Mouse (Mus musculus) G1E (cell line): ENCODE measurements around the gene Pde4c. TPM values are rescaled to one million over a fixed set of nuclear protein-coding genes. Genes with fewer than 3 reads are reported as not detected.

ENCODE experiments used
- ATAC-seq: 2 replicates; pipeline ENCODE4 v1.8.0; 2016; ENCODE audit warnings: mild to moderate bottlenecking; ENCODE audit not compliant: insufficient number of reproducible peaks, poor library complexity, low FRiP score, severe bottlenecking; ENCODE audit errors: extremely low read depth
- DNase-seq: peaks from one replicate; pipeline ENCODE4 v3.0.0; 2012; ENCODE audit warnings: low spot score
- H3K27me3 ChIP-seq: 2 replicates; pipeline ENCODE4 v1.6.1; 2012; ENCODE audit warnings: mild to moderate bottlenecking, low read length, inconsistent platforms; ENCODE audit not compliant: insufficient read depth
- H3K36me3 ChIP-seq: replicated peaks from 2 replicates; pipeline ENCODE3; 2012; ENCODE audit warnings: mild to moderate bottlenecking, inconsistent platforms
- H3K4me1 ChIP-seq: 2 replicates; pipeline ENCODE4 v1.6.1; 2012; ENCODE audit warnings: low read depth, low read length, inconsistent platforms, mixed read lengths; ENCODE audit not compliant: insufficient read depth
- H3K4me3 ChIP-seq: 2 replicates; pipeline ENCODE4 v1.5.1; 2012; ENCODE audit warnings: low read depth, mild to moderate bottlenecking, inconsistent platforms, low read length, moderate library complexity, mixed read lengths
- H3K9me3 ChIP-seq: replicated peaks from 2 replicates; pipeline ENCODE4 v1.6.1; 2012; ENCODE audit warnings: inconsistent platforms
- CTCF ChIP-seq: IDR thresholded peaks from 2 replicates; pipeline ENCODE4 v1.5.1; 2012; ENCODE audit warnings: low read depth, low read length, inconsistent platforms, mixed read lengths
- GATA1 ChIP-seq: IDR thresholded peaks from 2 replicates; pipeline ENCODE4 v1.6.1; 2012; ENCODE audit warnings: borderline replicate concordance, low read length, inconsistent platforms, mixed read lengths
- GATA2 ChIP-seq: IDR thresholded peaks from 2 replicates; pipeline ENCODE4 v1.6.1; 2012; ENCODE audit warnings: low read depth, low read length, inconsistent platforms, borderline replicate concordance
- POLR2AphosphoS5 ChIP-seq: IDR thresholded peaks from 2 replicates; pipeline ENCODE4 v1.6.1; 2012; ENCODE audit warnings: low read depth, low read length, inconsistent platforms; ENCODE audit not compliant: insufficient replicate concordance
- TAL1 ChIP-seq: conservative IDR thresholded peaks from 2 replicates; pipeline ENCODE4 v1.6.1; 2012; ENCODE audit warnings: low read depth, low read length, inconsistent platforms, mixed read lengths
- polyA plus RNA-seq: library from polyadenylated mRNA; stranded (reverse); fragments of >175 nt; gene quantifications from 2 replicates; pipeline ENCODE4 v1.2.3, GENCODE M21; 2012
- total RNA-seq, 2 experiments: library from RNA; stranded (forward) in 1 of 2; stranded (reverse) in 1 of 2; fragments of 200-1000 nt in 1 of 2; fragments of >200 nt in 1 of 2; fragmentation: Nextera tagmentation in 1 of 2; gene quantifications; 2 replicates each; pipeline ENCODE4 v1.2.3; 2014 to 2017

Pde4c gene
- total and polyA plus RNA-seq, 3 experiments, result 0.22 to 0.95 TPM; not detected in 1

GRCm38 (mm10) chr8:70795370-70795769 is 71.8 kb downstream of the Pde4c start:
- H3K4me1 ChIP-seq, result peaks cover 80% of the 10 kb centered on the region
- peaks cover 49% of the 10 kb centered on the region for H3K36me3 ChIP-seq

GRCm38 (mm10) chr8:70796403-70797080 is 73.0 kb downstream of the Pde4c start:
- peak; percentile 37 for DNase-seq
- no peak for ATAC-seq
- peaks cover 46% of the 10 kb centered on the region for H3K36me3 ChIP-seq
- no peaks in the 10 kb centered on the region for H3K9me3 ChIP-seq
- H3K4me3 ChIP-seq, result peak overlapping the region; percentile 77
- TF ChIP-seq GATA1, result no peak
- TF ChIP-seq POLR2AphosphoS5, result no peak
- TF ChIP-seq GATA2, result no peak
- no peak for TF ChIP-seq TAL1
- TF ChIP-seq CTCF, result no peak
- no peaks in the 10 kb centered on the region; the same call in 1 of the 2 replicates for H3K27me3 ChIP-seq
- peaks cover 73% of the 10 kb centered on the region for H3K4me1 ChIP-seq

More at GRCm38 (mm10) chr8:70795370-70795769, 71.8 kb downstream of the Pde4c start:
- DNase-seq, result no peak
- Histone ChIP-seq H3K4me3 (no peak overlapping the region), H3K27me3 (no peaks in the 10 kb centered on the region; the same call in 1 of the 2 replicates), H3K9me3 (no peaks in the 10 kb centered on the region)
- no peak for TF ChIP-seq CTCF
- no peak for TF ChIP-seq GATA2
- no peak for TF ChIP-seq GATA1
- no peak for TF ChIP-seq POLR2AphosphoS5
- no peak for TF ChIP-seq TAL1
- ATAC-seq, result no peak

- H3K4me3 ChIP-seq, result peak overlapping the region; percentile 77
- ATAC-seq (peak; percentile 86), DNase-seq (peak; percentile 95)
- TF ChIP-seq GATA1, result no peak
- TF ChIP-seq GATA2, result no peak
- TF ChIP-seq TAL1, result no peak
- TF ChIP-seq POLR2AphosphoS5, result no peak
- TF ChIP-seq CTCF, result no peak
- H3K27me3 ChIP-seq, result no peaks in the 10 kb centered on the region; the same call in 1 of the 2 replicates
- no peaks in the 10 kb centered on the region for H3K9me3 ChIP-seq
- peaks cover 53% of the 10 kb centered on the region for H3K36me3 ChIP-seq
- H3K4me1 ChIP-seq, result peaks cover 75% of the 10 kb centered on the region
These were observed 73.9 kb downstream of the Pde4c start for GRCm38 (mm10) chr8:70797081-70798070.

- ATAC-seq (no peak), DNase-seq (no peak)
- peak overlapping the region; percentile 77; the same call in 1 of the 2 replicates for H3K4me3 ChIP-seq
- no peaks in the 10 kb centered on the region for H3K9me3 ChIP-seq
- TF ChIP-seq GATA1, result no peak
- TF ChIP-seq TAL1, result no peak
- TF ChIP-seq POLR2AphosphoS5, result no peak
- TF ChIP-seq CTCF, result no peak
- no peak for TF ChIP-seq GATA2
- peaks cover 53% of the 10 kb centered on the region for H3K36me3 ChIP-seq
- H3K4me1 ChIP-seq, result peaks cover 74% of the 10 kb centered on the region
- H3K27me3 ChIP-seq, result no peaks in the 10 kb centered on the region; the same call in 1 of the 2 replicates
These were observed 74.8 kb downstream of the Pde4c start for GRCm38 (mm10) chr8:70798281-70798680.

GRCm38 (mm10) chr8:70800648-70801047 is 77.1 kb downstream of the Pde4c start:
- Histone ChIP-seq H3K4me1 (peaks cover 78% of the 10 kb centered on the region), H3K27me3 (no peaks in the 10 kb centered on the region), H3K36me3 (peaks cover 33% of the 10 kb centered on the region), H3K9me3 (no peaks in the 10 kb centered on the region), H3K4me3 (no peak overlapping the region)
- DNase-seq (no peak), ATAC-seq (no peak)
- TF ChIP-seq GATA2, result no peak
- no peak for TF ChIP-seq CTCF
- TF ChIP-seq POLR2AphosphoS5, result no peak
- TF ChIP-seq TAL1, result no peak
- no peak for TF ChIP-seq GATA1

Other genes with a start within 250 kb of the Pde4c start
Only the 20 nearest of the 28 such genes appear.
- 22.9 and 24.4 TPM in 2 replicates for gene Isyna1, start 129.3 kb upstream of the Pde4c start, total RNA-seq (2014; fragmentation: Nextera tagmentation)
- gene Isyna1, start 129.3 kb upstream of the Pde4c start, total RNA-seq (2017), result 35.8 and 36.8 TPM in 2 replicates
- 141 and 157 TPM in 2 replicates for gene Isyna1, start 129.3 kb upstream of the Pde4c start, polyA plus RNA-seq
- 21.7 and 31.0 TPM in 2 replicates for gene Ssbp4, start 114.8 kb upstream of the Pde4c start, total RNA-seq (2014; fragmentation: Nextera tagmentation)
- gene Ssbp4, start 114.8 kb upstream of the Pde4c start, total RNA-seq (2017), result 51.7 and 114 TPM in 2 replicates
- gene Ssbp4, start 114.8 kb upstream of the Pde4c start, polyA plus RNA-seq, result 606 and 1,025 TPM in 2 replicates
- gene Lrrc25, start 107.6 kb upstream of the Pde4c start, total RNA-seq (2014; fragmentation: Nextera tagmentation), result 1.3 and 2.6 TPM in 2 replicates
- gene Lrrc25, start 107.6 kb upstream of the Pde4c start, total RNA-seq (2017), result 1.2 and 1.6 TPM in 2 replicates
- 1.6 and 1.7 TPM in 2 replicates for gene Lrrc25, start 107.6 kb upstream of the Pde4c start, polyA plus RNA-seq
- gene Gdf15, start 91.3 kb upstream of the Pde4c start, total RNA-seq (2014; fragmentation: Nextera tagmentation), result not detected in 2 replicates
- gene Gdf15, start 91.3 kb upstream of the Pde4c start, total RNA-seq (2017), result not detected in 2 replicates
- gene Gdf15, start 91.3 kb upstream of the Pde4c start, polyA plus RNA-seq, result 0.03 and 0.06 TPM in 2 replicates
- gene Pgpep1, start 63.3 kb upstream of the Pde4c start, total RNA-seq (2014; fragmentation: Nextera tagmentation), result 16.6 and 23.1 TPM in 2 replicates
- gene Pgpep1, start 63.3 kb upstream of the Pde4c start, total RNA-seq (2017), result 9.4 and 9.5 TPM in 2 replicates
- 3.1 and 3.3 TPM in 2 replicates for gene Pgpep1, start 63.3 kb upstream of the Pde4c start, polyA plus RNA-seq
- gene Lsm4, start 50.5 kb upstream of the Pde4c start, total RNA-seq (2014; fragmentation: Nextera tagmentation), result 94.1 and 95.7 TPM in 2 replicates
- gene Lsm4, start 50.5 kb upstream of the Pde4c start, total RNA-seq (2017), result 151 and 174 TPM in 2 replicates
- 889 and 1,166 TPM in 2 replicates for gene Lsm4, start 50.5 kb upstream of the Pde4c start, polyA plus RNA-seq
- 60.3 and 72.4 TPM in 2 replicates for gene Jund, start 24.8 kb upstream of the Pde4c start, total RNA-seq (2014; fragmentation: Nextera tagmentation)
- 40.2 and 75.5 TPM in 2 replicates for gene Jund, start 24.8 kb upstream of the Pde4c start, total RNA-seq (2017)
- 183 and 252 TPM in 2 replicates for gene Jund, start 24.8 kb upstream of the Pde4c start, polyA plus RNA-seq
- gene Iqcn, start 20.3 kb upstream of the Pde4c start, total RNA-seq (2014; fragmentation: Nextera tagmentation), result not detected in 2 replicates
- 0.05 and 0.06 TPM in 2 replicates for gene Iqcn, start 20.3 kb upstream of the Pde4c start, total RNA-seq (2017)
- 0.02 TPM in 1 of 2 replicates, not detected in the other for gene Iqcn, start 20.3 kb upstream of the Pde4c start, polyA plus RNA-seq
- 1.6 and 3.7 TPM in 2 replicates for gene Gm3336, start 5.2 kb upstream of the Pde4c start, total RNA-seq (2014; fragmentation: Nextera tagmentation)
- 0.93 and 2.8 TPM in 2 replicates for gene Gm3336, start 5.2 kb upstream of the Pde4c start, total RNA-seq (2017)
- gene Gm3336, start 5.2 kb upstream of the Pde4c start, polyA plus RNA-seq, result 0.66 and 0.68 TPM in 2 replicates
- gene Rab3a, start 31.0 kb downstream of the Pde4c start, total RNA-seq (2014; fragmentation: Nextera tagmentation), result 11.2 and 11.4 TPM in 2 replicates
- gene Rab3a, start 31.0 kb downstream of the Pde4c start, total RNA-seq (2017), result 4.6 and 7.0 TPM in 2 replicates
- gene Rab3a, start 31.0 kb downstream of the Pde4c start, polyA plus RNA-seq, result 10.8 and 15.4 TPM in 2 replicates
- gene Mpv17l2, start 37.2 kb downstream of the Pde4c start, total RNA-seq (2014; fragmentation: Nextera tagmentation), result 63.1 and 67.1 TPM in 2 replicates
- gene Mpv17l2, start 37.2 kb downstream of the Pde4c start, total RNA-seq (2017), result 13.5 and 13.9 TPM in 2 replicates
- 89.1 and 101 TPM in 2 replicates for gene Mpv17l2, start 37.2 kb downstream of the Pde4c start, polyA plus RNA-seq
- 7.1 and 16.3 TPM in 2 replicates for gene Pik3r2, start 53.0 kb downstream of the Pde4c start, total RNA-seq (2014; fragmentation: Nextera tagmentation)
- 11.8 and 13.3 TPM in 2 replicates for gene Pik3r2, start 53.0 kb downstream of the Pde4c start, total RNA-seq (2017)
- 55.0 and 68.8 TPM in 2 replicates for gene Pik3r2, start 53.0 kb downstream of the Pde4c start, polyA plus RNA-seq
- 79.8 and 104 TPM in 2 replicates for gene Mast3, start 81.3 kb downstream of the Pde4c start, total RNA-seq (2014; fragmentation: Nextera tagmentation)
- gene Mast3, start 81.3 kb downstream of the Pde4c start, total RNA-seq (2017), result 15.7 and 18.9 TPM in 2 replicates
- gene Mast3, start 81.3 kb downstream of the Pde4c start, polyA plus RNA-seq, result 323 and 357 TPM in 2 replicates
- 1.9 and 2.7 TPM in 2 replicates for gene Il12rb1, start 84.7 kb downstream of the Pde4c start, total RNA-seq (2014; fragmentation: Nextera tagmentation)
- gene Il12rb1, start 84.7 kb downstream of the Pde4c start, total RNA-seq (2017), result 2.3 and 3.1 TPM in 2 replicates
- gene Il12rb1, start 84.7 kb downstream of the Pde4c start, polyA plus RNA-seq, result 4.6 and 5.6 TPM in 2 replicates
- 7.4 and 19.6 TPM in 2 replicates for gene Arrdc2, start 116.0 kb downstream of the Pde4c start, total RNA-seq (2014; fragmentation: Nextera tagmentation)
- 12.3 and 15.0 TPM in 2 replicates for gene Arrdc2, start 116.0 kb downstream of the Pde4c start, total RNA-seq (2017)
- gene Arrdc2, start 116.0 kb downstream of the Pde4c start, polyA plus RNA-seq, result 78.9 and 92.7 TPM in 2 replicates
- not detected in 2 replicates for gene Kcnn1, start 139.5 kb downstream of the Pde4c start, total RNA-seq (2014; fragmentation: Nextera tagmentation)
- 0.12 and 0.22 TPM in 2 replicates for gene Kcnn1, start 139.5 kb downstream of the Pde4c start, total RNA-seq (2017)
- gene Kcnn1, start 139.5 kb downstream of the Pde4c start, polyA plus RNA-seq, result 0.02 and 0.03 TPM in 2 replicates
- gene Ccdc124, start 150.2 kb downstream of the Pde4c start, total RNA-seq (2014; fragmentation: Nextera tagmentation), result 17.0 and 18.9 TPM in 2 replicates
- 16.1 and 16.7 TPM in 2 replicates for gene Ccdc124, start 150.2 kb downstream of the Pde4c start, total RNA-seq (2017)
- gene Ccdc124, start 150.2 kb downstream of the Pde4c start, polyA plus RNA-seq, result 171 and 172 TPM in 2 replicates
- gene Slc5a5, start 169.0 kb downstream of the Pde4c start, total RNA-seq (2014; fragmentation: Nextera tagmentation), result not detected in 2 replicates
- gene Slc5a5, start 169.0 kb downstream of the Pde4c start, total RNA-seq (2017), result 0.06 TPM in 1 of 2 replicates, not detected in the other
- 0.26 and 0.28 TPM in 2 replicates for gene Slc5a5, start 169.0 kb downstream of the Pde4c start, polyA plus RNA-seq
- gene Rpl18a, start 173.7 kb downstream of the Pde4c start, total RNA-seq (2014; fragmentation: Nextera tagmentation), result 12,197 and 12,967 TPM in 2 replicates
- 1,575 and 1,810 TPM in 2 replicates for gene Rpl18a, start 173.7 kb downstream of the Pde4c start, total RNA-seq (2017)
- 3,365 and 5,482 TPM in 2 replicates for gene Rpl18a, start 173.7 kb downstream of the Pde4c start, polyA plus RNA-seq
- 26.3 and 29.6 TPM in 2 replicates for gene Map1s, start 182.2 kb downstream of the Pde4c start, total RNA-seq (2014; fragmentation: Nextera tagmentation)
- gene Map1s, start 182.2 kb downstream of the Pde4c start, total RNA-seq (2017), result 8.7 and 9.5 TPM in 2 replicates
- 135 and 147 TPM in 2 replicates for gene Map1s, start 182.2 kb downstream of the Pde4c start, polyA plus RNA-seq